Mouse (Mus musculus) spleen, adult 2 months (tissue): Measurements from ENCODE around the gene Lamc3. TPM values are rescaled to one million over a fixed set of nuclear protein-coding genes. Genes with fewer than 3 reads are reported as not detected.
"Not testable (repeated sequence)": the region's sequence is repeated elsewhere in the genome, so short reads cannot be mapped to it uniquely, and the experiment has no call there.

Experiments
- DNase-seq, 2 experiments: peaks; one replicate each; pipeline versions ENCODE4 v3.0.0 to v3.0.0-alpha.2; 2012 to 2021; ENCODE audit warnings: low spot score in 2 of 2, low read depth in 1 of 2
- H3K27ac ChIP-seq: fragments of 200-500 bp; 2 replicates; pipeline ENCODE4 v1.5.1; 2012; ENCODE audit warnings: low read length, inconsistent platforms; ENCODE audit not compliant: insufficient read depth
- H3K27me3 ChIP-seq: fragments of 200-500 bp; 2 replicates; pipeline ENCODE4 v1.6.1; 2012; ENCODE audit warnings: mild to moderate bottlenecking, moderate library complexity, low read length, inconsistent platforms; ENCODE audit not compliant: control insufficient read depth, insufficient read depth
- H3K36me3 ChIP-seq: fragments of 200-500 bp; 2 replicates; pipeline ENCODE4 v1.6.1; 2012; ENCODE audit warnings: mild to moderate bottlenecking, low read length, inconsistent platforms; ENCODE audit not compliant: control insufficient read depth, insufficient read depth
- H3K4me1 ChIP-seq: fragments of 200-500 bp; 2 replicates; pipeline ENCODE4 v1.6.1; 2011; ENCODE audit warnings: inconsistent platforms; ENCODE audit not compliant: control insufficient read depth, insufficient read depth, insufficient read length
- H3K4me3 ChIP-seq: fragments of 200-500 bp; 2 replicates; pipeline ENCODE4 v1.5.1; 2011; ENCODE audit warnings: mild to moderate bottlenecking, inconsistent platforms; ENCODE audit not compliant: insufficient read depth, insufficient read length; ENCODE audit errors: extremely low read depth
- CTCF ChIP-seq: fragments of 200-500 bp; IDR thresholded peaks from 2 replicates; pipeline ENCODE4 v1.5.1; 2011; ENCODE audit warnings: mild to moderate bottlenecking, inconsistent platforms; ENCODE audit not compliant: insufficient read depth, insufficient read length, insufficient replicate concordance; ENCODE audit errors: extremely low read depth
- POLR2A ChIP-seq: fragments of 200-500 bp; IDR thresholded peaks from 2 replicates; pipeline ENCODE4 v1.6.1; 2011; ENCODE audit warnings: low read depth, low read length, inconsistent platforms
- WGBS: fragments of 180-500 bp; shearing (Covaris S2); methylation state at CpG from one replicate; pipeline ENCODE4 v1.1.7; 2018; 5-methylcytosine and 5-hydroxymethylcytosine counted together
- polyA plus RNA-seq: library from polyadenylated mRNA; depleted of rRNA; stranded (reverse); fragments of >200 nt; gene quantifications from 2 replicates; pipeline ENCODE4 v1.2.3, GENCODE M21; 2012

Gene Lamc3
- polyA plus RNA-seq, 1 experiment: 2.1 TPM

DNA sequence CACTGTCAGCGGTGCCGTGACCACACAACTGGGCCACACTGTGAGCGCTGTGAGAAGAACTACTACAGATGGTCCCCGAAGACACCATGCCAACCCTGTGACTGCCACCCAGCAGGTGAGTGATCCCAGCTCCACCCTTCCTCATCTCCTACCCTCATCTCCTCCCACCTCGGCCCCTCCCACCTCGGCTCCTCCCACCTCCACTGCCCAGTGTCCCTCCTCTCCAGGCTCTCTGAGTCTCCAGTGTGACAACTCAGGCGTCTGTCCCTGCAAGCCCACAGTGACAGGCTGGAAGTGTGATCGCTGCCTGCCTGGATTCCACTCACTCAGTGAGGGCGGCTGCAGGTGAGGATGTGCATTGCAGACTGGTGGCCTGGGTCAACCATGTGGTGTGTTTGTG lies 18.6 kb downstream of the Lamc3 start:
- Histone ChIP-seq H3K27ac (no peak overlapping the region), H3K4me1 (no peaks in the 10 kb centered on the region), H3K27me3 (no peaks in the 10 kb centered on the region), H3K4me3 (no peak overlapping the region), H3K36me3 (no peaks in the 10 kb centered on the region)
- WGBS: 62% methylated on average over 9 of the region's 9 CpGs
- no peak for TF ChIP-seq CTCF
- TF ChIP-seq POLR2A: no peak
- DNase-seq: no peak

GRCm38 (mm10) chr2:31906407-31906806 lies 19.3 kb downstream of the Lamc3 start:
- TF ChIP-seq POLR2A: no peak
- DNase-seq: no peak
- Histone ChIP-seq H3K4me1 (no peaks in the 10 kb centered on the region), H3K27me3 (no peaks in the 10 kb centered on the region), H3K27ac (no peak overlapping the region), H3K36me3 (no peaks in the 10 kb centered on the region), H3K4me3 (no peak overlapping the region)
- 80% methylated on average over 9 of the region's 9 CpGs for WGBS

GRCm38 (mm10) chr2:31912575-31912974 lies 25.5 kb downstream of the Lamc3 start:
- H3K27ac ChIP-seq: no peak overlapping the region
- no peak for DNase-seq
- no peaks in the 10 kb centered on the region for H3K4me1 ChIP-seq
- no peak for TF ChIP-seq POLR2A
- TF ChIP-seq CTCF: no peak
- H3K36me3 ChIP-seq: no peaks in the 10 kb centered on the region
- H3K4me3 ChIP-seq: no peak overlapping the region
- WGBS: 78% methylated on average over 4 of the region's 4 CpGs
- no peaks in the 10 kb centered on the region for H3K27me3 ChIP-seq

GRCm38 (mm10) chr2:31914213-31914612 lies 27.1 kb downstream of the Lamc3 start:
- not testable (repeated sequence) for H3K4me1 ChIP-seq, H3K27me3 ChIP-seq

GRCm38 (mm10) chr2:31915112-31915511 lies 28.0 kb downstream of the Lamc3 start:
- no peak overlapping the region for H3K4me3 ChIP-seq
- no peaks in the 10 kb centered on the region for H3K36me3 ChIP-seq
- TF ChIP-seq CTCF: peak; percentile 83; the same call in 1 of the 2 replicates
- no peak for TF ChIP-seq POLR2A
- no peaks in the 10 kb centered on the region for H3K4me1 ChIP-seq
- no peak overlapping the region for H3K27ac ChIP-seq
- 22% methylated on average over 4 of the region's 4 CpGs for WGBS
- peak; percentile 29 to 64 for DNase-seq
- no peaks in the 10 kb centered on the region for H3K27me3 ChIP-seq

More at GRCm38 (mm10) chr2:31914213-31914612, 27.1 kb downstream of the Lamc3 start:
- not testable (repeated sequence) for H3K36me3 ChIP-seq, H3K27ac ChIP-seq, DNase-seq, H3K4me3 ChIP-seq

DNA sequence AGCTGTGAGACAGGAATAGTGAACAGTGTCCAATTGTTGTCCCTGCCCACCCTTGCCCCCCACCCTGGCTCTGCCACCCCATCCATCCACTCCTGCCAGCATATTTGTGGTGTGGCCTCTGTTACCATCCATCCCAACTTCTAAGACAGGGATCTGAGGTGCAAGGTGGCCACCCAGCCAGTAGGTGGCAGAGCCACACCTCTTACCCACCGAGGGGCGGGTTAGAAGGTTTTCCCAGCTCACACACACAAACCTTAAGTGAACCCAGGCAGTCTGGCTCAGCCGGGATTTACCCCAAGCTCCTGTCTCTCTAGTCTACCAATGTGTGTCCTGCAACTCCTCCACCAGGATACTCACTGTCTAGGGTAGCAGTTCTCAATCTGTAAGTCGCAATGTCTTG lies 30.5 kb downstream of the Lamc3 start:
- DNase-seq: peak in 1 of 2 experiments; percentile 17

DNA sequence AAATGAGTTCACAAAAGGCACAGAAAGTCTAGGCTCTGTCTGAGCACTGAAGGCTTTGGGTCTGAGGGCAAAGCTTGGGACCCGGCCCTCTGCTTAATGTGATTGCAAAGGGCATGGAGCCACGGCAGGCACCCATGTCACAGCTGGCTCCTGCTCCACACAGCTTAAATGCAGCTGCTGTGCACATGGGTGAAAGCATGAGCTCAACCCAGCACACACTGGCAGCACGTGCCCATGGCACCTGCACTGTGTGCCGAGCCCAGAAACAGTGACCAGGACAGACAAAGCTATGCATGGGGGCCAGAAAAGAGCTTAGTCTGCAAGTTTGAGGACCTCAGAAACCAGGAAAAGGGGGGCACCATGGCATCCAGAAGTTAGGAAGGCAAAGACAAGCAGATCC lies 36.6 kb downstream of the Lamc3 start:
- H3K27me3 ChIP-seq: no peaks in the 10 kb centered on the region
- no peak for DNase-seq
- WGBS: 69% methylated on average over 4 of the region's 4 CpGs
- H3K4me1 ChIP-seq: no peaks in the 10 kb centered on the region
- H3K27ac ChIP-seq: no peak overlapping the region
- TF ChIP-seq POLR2A: no peak
- TF ChIP-seq CTCF: no peak
- H3K36me3 ChIP-seq: no peaks in the 10 kb centered on the region
- no peak overlapping the region for H3K4me3 ChIP-seq

More for the DNA sequence above, 30.5 kb downstream of the Lamc3 start:
- TF ChIP-seq CTCF: peak; percentile 61; the same call in 1 of the 2 replicates
- TF ChIP-seq POLR2A: no peak
- no peak overlapping the region for H3K27ac ChIP-seq
- H3K4me3 ChIP-seq: no peak overlapping the region
- H3K27me3 ChIP-seq: no peaks in the 10 kb centered on the region
- H3K4me1 ChIP-seq: no peaks in the 10 kb centered on the region
- 26% methylated on average over 4 of the region's 4 CpGs for WGBS
- no peaks in the 10 kb centered on the region for H3K36me3 ChIP-seq
